Mouse (Mus musculus) liver, embryonic 11.5 days (tissue): ENCODE measurements around the gene Macf1. TPM values are rescaled to one million over a fixed set of nuclear protein-coding genes. Genes with fewer than 3 reads are reported as not detected.
A peak's percentile ranks its signal among the peaks of the same experiment; 100 is the strongest.
"Not testable (repeated sequence)": the region's sequence is repeated elsewhere in the genome, so short reads cannot be mapped to it uniquely, and the experiment has no call there.

Experiments
- ATAC-seq: fragments of 200-750 bp; cut with Nextera tagmentation; replicated peaks from 2 replicates; pipeline ENCODE4 v1.8.0; 2017; ENCODE audit warnings: moderate number of reproducible peaks, mild to moderate bottlenecking, moderate TSS enrichment, moderate library complexity; ENCODE audit not compliant: low FRiP score
- DNase-seq: peaks from one replicate; pipeline ENCODE4 v3.0.0-alpha.2; 2017; ENCODE audit warnings: low spot score
- H3K27ac ChIP-seq: fragments of 300-500 bp; sonication (generic); 2 replicates; pipeline ENCODE4 v1.5.1; 2014; ENCODE audit warnings: mild to moderate bottlenecking, low read depth, low read length, control low read depth
- H3K27me3 ChIP-seq: fragments of 300-500 bp; sonication (generic); replicated peaks from 2 replicates; pipeline ENCODE4 v1.6.1; 2014; ENCODE audit warnings: low read length, mixed read lengths; ENCODE audit not compliant: control insufficient read depth, insufficient read depth
- H3K36me3 ChIP-seq: fragments of 300-500 bp; sonication (generic); 2 replicates; pipeline ENCODE4 v1.6.1; 2014; ENCODE audit warnings: mild to moderate bottlenecking, low read length, moderate library complexity, mixed read lengths; ENCODE audit not compliant: control insufficient read depth, insufficient read depth
- H3K4me1 ChIP-seq: fragments of 300-500 bp; sonication (generic); replicated peaks from 2 replicates; pipeline ENCODE4 v1.6.1; 2014; ENCODE audit warnings: low read length, mixed read lengths; ENCODE audit not compliant: control insufficient read depth, insufficient read depth
- H3K4me2 ChIP-seq: fragments of 300-500 bp; sonication (generic); 2 replicates; pipeline ENCODE4 v1.6.1; 2014; ENCODE audit warnings: mild to moderate bottlenecking, control low read depth, moderate library complexity
- H3K4me3 ChIP-seq: fragments of 300-500 bp; sonication (generic); 2 replicates; pipeline ENCODE4 v1.5.1; 2014; ENCODE audit warnings: low read depth, low read length, control low read depth
- H3K9ac ChIP-seq: fragments of 300-500 bp; sonication (generic); 2 replicates; pipeline ENCODE4 v1.6.1; 2014; ENCODE audit warnings: low read depth, low read length, control low read depth
- H3K9me3 ChIP-seq: fragments of 300-500 bp; sonication (generic); 2 replicates; pipeline ENCODE4 v1.6.1; 2016; ENCODE audit warnings: low read length, inconsistent platforms, mixed read lengths; ENCODE audit not compliant: control insufficient read depth
- WGBS: fragments of 180-500 bp; shearing (Covaris S2); extraction: QIAGEN DNeasy Blood & Tissue Kit; methylation state at CpG from one replicate; pipeline ENCODE4 v1.1.7; 2014; 5-methylcytosine and 5-hydroxymethylcytosine counted together
- polyA plus RNA-seq: library from polyadenylated mRNA; unstranded; fragments of >200 nt; fragmentation: Nextera tagmentation; extraction: Ambion mirVana; gene quantifications from 2 replicates; pipeline ENCODE4 v1.2.1, GENCODE M21; 2014

The Macf1 gene
- polyA plus RNA-seq, 1 experiment from 2014 or later, result 36.5 TPM

DNA sequence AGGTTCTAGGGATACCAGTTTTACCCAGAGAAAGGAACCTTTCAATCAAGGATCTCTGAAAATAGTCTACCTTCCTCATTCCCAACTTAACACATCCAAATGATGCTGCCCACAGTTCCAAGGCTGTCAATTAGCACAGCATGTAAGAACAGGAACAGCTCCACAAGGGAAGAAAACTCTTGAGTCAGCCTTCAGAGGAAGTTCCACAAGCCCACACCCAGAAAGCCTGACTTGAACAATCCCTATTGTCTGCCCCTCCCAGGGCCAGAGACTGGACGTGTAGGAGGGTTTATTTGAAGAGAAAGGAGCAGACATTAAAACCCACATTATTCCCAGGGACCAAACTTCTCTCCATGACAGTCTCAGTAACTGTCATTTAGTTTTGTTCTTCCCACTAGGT is 48.7 kb downstream of the Macf1 start:
- no peak overlapping the region for H3K27ac ChIP-seq
- H3K4me2 ChIP-seq, result no peak overlapping the region
- DNase-seq, result no peak
- no peak for ATAC-seq
- WGBS, result 26% methylated on average over 1 of the region's 1 CpGs
- no peaks in the 10 kb centered on the region for H3K36me3 ChIP-seq
- H3K27me3 ChIP-seq, result no peaks in the 10 kb centered on the region
- H3K9me3 ChIP-seq, result no peaks in the 10 kb centered on the region
- no peak overlapping the region for H3K9ac ChIP-seq
- H3K4me3 ChIP-seq, result no peak overlapping the region
- no peaks in the 10 kb centered on the region for H3K4me1 ChIP-seq

DNA sequence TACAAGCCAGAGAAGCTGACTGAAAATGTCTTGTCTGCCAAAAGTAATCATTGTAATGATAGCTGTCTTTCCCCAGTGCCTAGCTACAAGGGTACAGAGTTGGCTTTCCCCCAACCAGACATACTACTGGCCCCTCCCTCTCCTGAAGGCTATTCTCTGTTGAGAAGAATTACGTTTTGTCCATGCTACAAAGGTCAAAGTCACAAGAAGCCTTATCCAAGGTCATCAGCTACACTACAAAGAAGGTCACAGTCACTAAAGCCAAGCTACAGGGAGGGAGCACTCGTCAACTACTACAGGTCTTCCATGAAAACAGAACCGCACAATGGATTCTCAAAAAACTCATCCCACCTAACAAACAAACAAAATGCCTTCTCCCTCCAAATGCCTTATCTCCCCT is 49.7 kb downstream of the Macf1 start:
- DNase-seq, result no peak
- Histone ChIP-seq H3K27me3 (no peaks in the 10 kb centered on the region), H3K4me2 (no peak overlapping the region), H3K4me3 (no peak overlapping the region), H3K36me3 (no peaks in the 10 kb centered on the region), H3K9ac (no peak overlapping the region), H3K4me1 (no peaks in the 10 kb centered on the region), H3K9me3 (no peaks in the 10 kb centered on the region), H3K27ac (no peak overlapping the region)
- no peak for ATAC-seq
- 75% methylated on average over 3 of the region's 3 CpGs for WGBS

DNA sequence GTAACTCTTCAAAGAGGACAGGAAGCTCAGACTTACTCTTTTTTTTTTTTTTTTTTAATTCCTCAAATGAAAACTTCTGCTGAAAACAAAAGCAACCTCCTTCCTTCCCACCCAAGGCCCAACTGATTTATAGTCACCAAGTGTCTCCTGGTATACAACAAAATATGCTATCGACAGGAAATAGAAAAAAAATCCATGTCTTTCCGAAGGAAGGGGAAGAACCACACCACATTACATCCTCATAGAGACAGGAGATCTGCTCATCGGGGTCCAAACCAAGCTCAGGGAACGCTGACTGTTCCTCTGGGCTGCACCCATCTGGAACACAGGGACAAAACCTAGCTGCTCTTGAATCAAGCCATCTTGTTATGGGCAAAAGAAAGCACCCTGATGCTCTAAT is 50.3 kb downstream of the Macf1 start:
- no peaks in the 10 kb centered on the region for H3K36me3 ChIP-seq
- H3K9me3 ChIP-seq, result no peaks in the 10 kb centered on the region
- H3K4me1 ChIP-seq, result no peaks in the 10 kb centered on the region
- H3K27me3 ChIP-seq, result no peaks in the 10 kb centered on the region
- ATAC-seq (no peak), DNase-seq (no peak)
- no peak overlapping the region for H3K9ac ChIP-seq
- no peak overlapping the region for H3K27ac ChIP-seq
- H3K4me3 ChIP-seq, result no peak overlapping the region
- WGBS, result 71% methylated on average over 4 of the region's 4 CpGs
- H3K4me2 ChIP-seq, result no peak overlapping the region

DNA sequence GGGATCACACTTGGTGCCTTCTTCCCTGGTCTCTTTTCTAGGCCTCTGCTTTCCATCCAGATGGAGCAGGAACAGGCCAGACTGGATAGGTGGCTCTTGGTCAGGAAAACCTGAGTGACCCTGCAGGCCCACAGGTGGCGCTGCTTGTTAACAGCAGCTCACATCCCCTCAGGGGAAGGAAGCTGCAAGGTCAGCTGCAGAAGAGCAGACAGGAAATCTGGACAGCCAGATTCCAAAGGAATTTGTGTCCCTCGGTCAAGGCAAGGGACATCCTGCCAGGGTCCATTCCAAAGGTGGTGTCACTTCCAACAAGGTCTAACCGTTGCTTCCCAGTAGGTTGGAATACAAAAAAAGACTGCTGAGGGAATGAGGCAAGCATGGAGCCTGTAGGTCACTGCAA is 50.8 kb downstream of the Macf1 start:
- no peaks in the 10 kb centered on the region for H3K27me3 ChIP-seq
- H3K9me3 ChIP-seq, result no peaks in the 10 kb centered on the region
- H3K4me3 ChIP-seq, result no peak overlapping the region
- no peak overlapping the region; the same call in 1 of the 2 replicates for H3K27ac ChIP-seq
- 13% methylated on average over 3 of the region's 3 CpGs for WGBS
- DNase-seq (no peak), ATAC-seq (peak; percentile 60)
- no peak overlapping the region for H3K9ac ChIP-seq
- H3K36me3 ChIP-seq, result no peaks in the 10 kb centered on the region
- no peaks in the 10 kb centered on the region for H3K4me1 ChIP-seq
- H3K4me2 ChIP-seq, result no peak overlapping the region

DNA sequence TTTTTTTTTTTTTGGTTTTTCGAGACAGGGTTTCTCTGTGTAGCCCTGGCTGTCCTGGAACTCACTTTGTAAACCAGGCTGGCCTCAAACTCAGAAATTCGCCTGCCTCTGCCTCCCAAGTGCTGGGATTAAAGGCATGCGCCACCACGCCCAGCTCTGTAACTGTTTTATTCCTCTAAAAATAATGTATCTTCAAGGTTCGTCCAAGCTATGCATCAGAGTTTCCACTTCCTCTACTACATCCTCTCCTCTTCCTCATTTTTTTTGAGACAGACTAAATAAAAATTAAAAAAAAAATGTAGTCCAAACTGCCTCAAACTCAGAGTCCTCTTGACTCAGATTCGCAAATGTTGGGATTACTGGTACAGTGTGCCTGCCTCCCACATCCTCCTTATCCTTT is 52.0 kb downstream of the Macf1 start:
- not testable (repeated sequence) for H3K9ac ChIP-seq, ATAC-seq, H3K4me2 ChIP-seq, H3K4me3 ChIP-seq, H3K4me1 ChIP-seq, H3K36me3 ChIP-seq, H3K9me3 ChIP-seq, H3K27ac ChIP-seq, DNase-seq, H3K27me3 ChIP-seq
- WGBS, result 77% methylated on average over 5 of the region's 6 CpGs

DNA sequence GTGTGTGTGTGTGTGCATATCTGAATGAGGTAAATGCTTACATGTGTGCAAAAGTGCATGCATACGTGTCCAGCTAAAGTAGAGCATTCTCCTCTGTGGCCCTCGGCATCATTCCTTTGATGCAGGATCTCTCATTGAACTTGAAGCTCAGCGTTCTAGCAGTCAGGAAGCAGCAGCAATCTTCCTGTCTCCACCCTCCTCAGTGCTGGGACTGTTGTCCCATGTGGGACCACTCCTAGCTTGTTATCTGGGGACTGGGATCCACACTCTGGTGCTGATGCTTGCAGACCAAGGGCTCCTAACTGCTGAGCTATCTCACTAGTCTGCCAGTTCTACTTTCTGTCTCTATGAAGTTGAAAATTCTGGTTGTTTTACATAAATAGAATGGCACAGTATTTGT is 52.5 kb downstream of the Macf1 start:
- Histone ChIP-seq H3K4me3 (no peak overlapping the region), H3K36me3 (no peaks in the 10 kb centered on the region), H3K4me1 (no peaks in the 10 kb centered on the region), H3K9ac (no peak overlapping the region), H3K9me3 (no peaks in the 10 kb centered on the region), H3K27me3 (no peaks in the 10 kb centered on the region), H3K27ac (no peak overlapping the region), H3K4me2 (no peak overlapping the region)
- ATAC-seq (no peak), DNase-seq (no peak)
- 74% methylated on average over 3 of the region's 3 CpGs for WGBS

DNA sequence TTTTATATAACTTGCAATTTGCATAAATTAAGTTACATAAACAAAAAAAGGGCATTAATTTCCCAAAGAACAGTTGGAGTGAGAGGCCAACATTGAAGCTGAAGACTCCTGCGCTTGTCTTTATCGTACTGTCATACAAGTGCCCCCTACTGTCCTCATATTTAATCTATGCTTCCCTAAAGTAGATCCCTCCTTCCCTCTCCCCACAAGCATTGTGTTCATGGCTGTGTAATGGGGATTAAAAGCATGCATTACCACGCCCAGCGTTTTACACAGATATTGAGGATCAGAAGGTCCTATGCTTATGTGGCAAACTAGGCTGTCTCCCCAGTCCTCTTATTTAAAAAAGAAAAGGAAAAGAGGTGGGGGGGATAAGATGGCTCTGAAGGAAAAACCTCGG is 56.5 kb downstream of the Macf1 start:
- Histone ChIP-seq H3K4me1 (peaks cover 22% of the 10 kb centered on the region), H3K4me3 (no peak overlapping the region), H3K27me3 (no peaks in the 10 kb centered on the region), H3K9ac (no peak overlapping the region), H3K36me3 (no peaks in the 10 kb centered on the region), H3K27ac (no peak overlapping the region), H3K9me3 (no peaks in the 10 kb centered on the region), H3K4me2 (no peak overlapping the region)
- DNase-seq (no peak), ATAC-seq (no peak)
- WGBS, result 69% methylated on average over 5 of the region's 5 CpGs

DNA sequence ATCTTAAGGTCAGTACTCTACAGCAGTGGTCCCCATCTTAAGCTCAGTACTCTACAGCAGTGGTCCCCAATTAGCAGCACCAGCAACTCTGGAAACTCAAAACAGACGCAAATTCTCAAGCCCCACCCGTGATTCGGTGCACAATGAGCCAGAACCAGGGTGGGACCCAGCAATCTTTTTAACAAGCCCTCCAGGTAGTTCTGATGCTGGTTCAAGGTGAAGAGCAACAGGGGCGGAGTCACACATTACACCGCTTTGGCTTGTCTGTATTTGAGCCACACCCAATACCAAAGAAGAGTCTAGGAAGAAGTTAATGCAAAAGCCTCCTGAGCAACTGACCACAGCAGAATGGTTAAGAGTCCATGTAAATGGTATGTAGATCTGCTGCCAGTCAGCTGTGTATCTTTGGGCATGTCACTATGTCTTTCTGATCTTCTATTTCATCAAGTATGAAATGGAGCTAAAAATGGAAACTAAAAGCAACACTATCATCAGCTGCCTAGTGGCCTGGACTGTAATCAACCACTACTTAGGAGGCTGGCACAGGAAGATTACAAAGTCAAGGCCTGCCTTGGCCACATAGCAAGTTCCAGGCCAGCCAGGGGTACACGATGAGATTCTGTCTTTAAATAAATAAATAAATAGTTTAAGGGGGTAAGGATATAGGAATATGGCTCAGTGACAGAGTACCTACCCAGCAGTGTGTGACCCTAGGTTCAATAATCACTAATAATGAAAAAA is 58.7 kb downstream of the Macf1 start:
- no peaks in the 10 kb centered on the region for H3K27me3 ChIP-seq
- no peak overlapping the region for H3K9ac ChIP-seq
- no peak overlapping the region for H3K4me3 ChIP-seq
- H3K4me2 ChIP-seq, result no peak overlapping the region
- H3K27ac ChIP-seq, result no peak overlapping the region
- peaks cover 22% of the 10 kb centered on the region for H3K4me1 ChIP-seq
- WGBS, result 71% methylated on average over 6 of the region's 6 CpGs
- no peak for DNase-seq
- no peaks in the 10 kb centered on the region for H3K36me3 ChIP-seq
- H3K9me3 ChIP-seq, result no peaks in the 10 kb centered on the region
- peak; percentile 49 for ATAC-seq

DNA sequence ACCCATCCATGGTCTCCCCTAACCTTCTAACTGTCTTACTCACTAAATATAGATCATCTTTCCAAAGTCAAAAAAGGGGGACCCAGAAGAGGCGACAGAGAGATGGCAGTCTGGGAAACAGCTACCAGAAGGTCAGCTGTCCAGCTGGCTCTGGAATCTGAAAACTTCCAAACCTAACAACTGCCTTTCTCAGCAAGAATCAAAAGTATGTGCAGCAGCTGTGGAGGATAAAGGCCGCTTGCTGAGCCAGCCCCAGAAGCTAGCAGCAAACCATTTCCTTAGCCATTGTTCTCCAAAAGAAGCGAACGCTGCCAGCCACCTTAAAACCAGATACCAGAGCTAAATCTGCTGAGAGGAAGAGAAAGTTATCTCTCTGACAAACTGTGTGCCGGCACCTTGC is 59.7 kb downstream of the Macf1 start:
- no peak overlapping the region for H3K4me2 ChIP-seq
- no peak for DNase-seq
- ATAC-seq, result no peak
- H3K9ac ChIP-seq, result no peak overlapping the region
- no peak overlapping the region for H3K27ac ChIP-seq
- H3K9me3 ChIP-seq, result no peaks in the 10 kb centered on the region
- no peak overlapping the region for H3K4me3 ChIP-seq
- H3K4me1 ChIP-seq, result peaks cover 22% of the 10 kb centered on the region
- WGBS, result 32% methylated on average over 5 of the region's 5 CpGs
- no peaks in the 10 kb centered on the region for H3K27me3 ChIP-seq
- no peaks in the 10 kb centered on the region for H3K36me3 ChIP-seq
